Mouse (Mus musculus): Measurements from ENCODE around the gene Blmh. TPM values are rescaled to one million over a fixed set of nuclear protein-coding genes. Genes with fewer than 3 reads are reported as not detected.

The Blmh gene
- polyA plus RNA-seq (2012; ENCODE audit: insufficient read depth, insufficient read length, low replicate concordance, missing spikeins) = 159 TPM in 1 of 2 replicates, not detected in the other

GRCm38 (mm10) chr11:76924759-76925236 is at the start of gene Blmh:
TSS of gene Blmh (plus strand) at chr11:76924809.
- H3K27ac ChIP-seq (ENCODE audit: insufficient read depth, low read depth, low read length) = no peak within 1 kb of the TSS
- H3K4me1 ChIP-seq (ENCODE audit: control insufficient read depth, insufficient read depth, low read length) = no peaks in the 10 kb centered on the region
- no peak for TF ChIP-seq POLR2A (IDR thresholded peaks at IDR 0.05; ENCODE audit: insufficient read depth, low read depth, low read length)
- no peak for TF ChIP-seq CTCF (IDR thresholded peaks at IDR 0.05; ENCODE audit: insufficient read depth, low read depth, low read length)
- WGBS = 33% methylated on average over 6 of the region's 6 CpGs
- no peak within 1 kb of the TSS for H3K4me3 ChIP-seq (ENCODE audit: insufficient read depth, low read depth, low read length)

- WGBS = 86% methylated on average over 5 of the region's 5 CpGs
- H3K4me1 ChIP-seq (ENCODE audit: control insufficient read depth, insufficient read depth, low read length) = no peaks in the 10 kb centered on the region
- TF ChIP-seq POLR2A (IDR thresholded peaks at IDR 0.05; ENCODE audit: insufficient read depth, low read depth, low read length) (no peak), CTCF (IDR thresholded peaks at IDR 0.05; ENCODE audit: insufficient read depth, low read depth, low read length) (no peak)
- H3K4me3 ChIP-seq (ENCODE audit: insufficient read depth, low read depth, low read length) = no peak overlapping the region
- H3K27ac ChIP-seq (ENCODE audit: insufficient read depth, low read depth, low read length) = no peak overlapping the region
Observed at GRCm38 (mm10) chr11:76879816-76880215, 44.8 kb upstream of the Blmh start.

DNA sequence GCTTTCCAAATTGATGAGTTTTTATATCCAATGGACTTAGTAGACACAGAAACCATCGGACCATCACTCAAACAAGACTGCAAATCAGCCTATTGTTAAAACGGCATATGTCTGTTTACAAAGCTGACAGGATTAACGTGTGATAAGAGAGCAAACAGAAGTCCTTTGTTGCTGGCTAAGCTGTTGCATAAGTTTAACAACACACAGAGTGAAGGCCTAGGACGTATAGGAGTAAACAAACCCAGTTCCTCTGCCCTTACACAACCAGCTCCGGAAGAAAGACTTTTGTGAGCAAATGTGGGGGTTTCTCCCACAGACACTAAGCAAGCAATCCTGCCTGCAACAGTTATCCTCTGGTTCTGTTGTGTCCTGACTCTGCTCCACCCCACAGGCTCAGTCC is 40.2 kb upstream of the Blmh start:
- Histone ChIP-seq H3K27ac (ENCODE audit: insufficient read depth, low read depth, low read length) (no peak overlapping the region), H3K4me1 (ENCODE audit: control insufficient read depth, insufficient read depth, low read length) (peaks cover 2% of the 10 kb centered on the region; the same call in 1 of the 2 replicates), H3K4me3 (ENCODE audit: insufficient read depth, low read depth, low read length) (no peak overlapping the region)
- WGBS = 65% methylated on average over 5 of the region's 5 CpGs
- TF ChIP-seq CTCF (IDR thresholded peaks at IDR 0.05; ENCODE audit: insufficient read depth, low read depth, low read length) (no peak), POLR2A (IDR thresholded peaks at IDR 0.05; ENCODE audit: insufficient read depth, low read depth, low read length) (no peak)

GRCm38 (mm10) chr11:76889339-76890164 is 35.1 kb upstream of the Blmh start:
- TF ChIP-seq POLR2A (IDR thresholded peaks at IDR 0.05; ENCODE audit: insufficient read depth, low read depth, low read length) (no peak), CTCF (IDR thresholded peaks at IDR 0.05; ENCODE audit: insufficient read depth, low read depth, low read length) (no peak)
- H3K27ac ChIP-seq (ENCODE audit: insufficient read depth, low read depth, low read length) = peak overlapping the region; percentile 36; the same call in 1 of the 2 replicates
- H3K4me1 ChIP-seq (ENCODE audit: control insufficient read depth, insufficient read depth, low read length) = peaks cover 5% of the 10 kb centered on the region
- WGBS = 39% methylated on average over 10 of the region's 10 CpGs
- H3K4me3 ChIP-seq (ENCODE audit: insufficient read depth, low read depth, low read length) = no peak overlapping the region

GRCm38 (mm10) chr11:76891171-76891570 is 33.4 kb upstream of the Blmh start:
- no peak for TF ChIP-seq CTCF (IDR thresholded peaks at IDR 0.05; ENCODE audit: insufficient read depth, low read depth, low read length)
- no peak for TF ChIP-seq POLR2A (IDR thresholded peaks at IDR 0.05; ENCODE audit: insufficient read depth, low read depth, low read length)
- Histone ChIP-seq H3K4me1 (ENCODE audit: control insufficient read depth, insufficient read depth, low read length) (peaks cover 5% of the 10 kb centered on the region), H3K27ac (ENCODE audit: insufficient read depth, low read depth, low read length) (no peak overlapping the region), H3K4me3 (ENCODE audit: insufficient read depth, low read depth, low read length) (no peak overlapping the region)
- WGBS = 94% methylated on average over 7 of the region's 7 CpGs

GRCm38 (mm10) chr11:76891738-76892349 is 32.8 kb upstream of the Blmh start:
- peaks cover 5% of the 10 kb centered on the region for H3K4me1 ChIP-seq (ENCODE audit: control insufficient read depth, insufficient read depth, low read length)
- 87% methylated on average over 4 of the region's 4 CpGs for WGBS
- H3K4me3 ChIP-seq (ENCODE audit: insufficient read depth, low read depth, low read length) = no peak overlapping the region
- TF ChIP-seq POLR2A (IDR thresholded peaks at IDR 0.05; ENCODE audit: insufficient read depth, low read depth, low read length) (no peak), CTCF (IDR thresholded peaks at IDR 0.05; ENCODE audit: insufficient read depth, low read depth, low read length) (no peak)
- H3K27ac ChIP-seq (ENCODE audit: insufficient read depth, low read depth, low read length) = no peak overlapping the region

DNA sequence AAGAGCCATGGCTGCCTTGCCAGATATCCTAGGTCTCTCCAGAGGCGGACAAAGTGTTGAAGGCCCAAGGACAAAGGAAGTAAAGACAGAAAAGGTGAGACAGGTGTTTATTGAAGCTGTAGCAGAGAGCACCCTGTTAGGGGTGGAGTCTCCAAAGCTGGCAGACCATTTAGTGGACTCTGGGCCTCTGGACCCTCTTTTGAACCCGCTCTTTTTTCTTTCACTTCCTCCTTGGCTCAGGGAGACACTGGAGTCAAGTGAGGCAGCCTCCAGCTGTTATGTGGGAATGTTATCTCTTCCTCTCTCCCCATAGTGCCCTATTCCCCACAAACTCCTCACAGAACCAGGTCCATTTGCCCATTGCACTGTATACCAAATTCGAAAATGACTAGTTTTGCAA is 31.6 kb upstream of the Blmh start:
- 96% methylated on average over 3 of the region's 3 CpGs for WGBS
- Histone ChIP-seq H3K4me3 (ENCODE audit: insufficient read depth, low read depth, low read length) (no peak overlapping the region), H3K27ac (ENCODE audit: insufficient read depth, low read depth, low read length) (no peak overlapping the region), H3K4me1 (ENCODE audit: control insufficient read depth, insufficient read depth, low read length) (peaks cover 6% of the 10 kb centered on the region)
- TF ChIP-seq CTCF (IDR thresholded peaks at IDR 0.05; ENCODE audit: insufficient read depth, low read depth, low read length) (no peak), POLR2A (IDR thresholded peaks at IDR 0.05; ENCODE audit: insufficient read depth, low read depth, low read length) (no peak)

DNA sequence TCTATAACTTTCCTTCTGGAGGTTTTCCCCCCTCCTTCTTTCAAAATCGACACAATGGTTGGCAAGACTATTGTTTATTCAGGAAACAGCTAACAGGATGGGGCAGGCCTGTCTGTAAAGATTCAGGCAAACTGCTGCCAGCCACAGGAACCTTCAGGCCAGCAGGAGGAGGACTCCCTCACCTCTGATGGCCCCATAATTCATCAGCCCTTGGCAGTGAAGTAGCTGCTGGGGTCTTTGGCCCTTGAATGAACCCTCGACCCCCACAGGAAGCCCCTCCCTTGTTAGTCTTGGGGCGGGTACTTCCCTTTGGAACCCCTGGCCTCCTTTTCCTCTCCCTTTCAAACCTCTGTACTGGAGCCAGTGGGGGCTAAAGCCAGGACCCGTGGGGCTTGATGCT is 31.0 kb upstream of the Blmh start:
- 37% methylated on average over 4 of the region's 4 CpGs for WGBS
- TF ChIP-seq POLR2A (IDR thresholded peaks at IDR 0.05; ENCODE audit: insufficient read depth, low read depth, low read length) (no peak), CTCF (IDR thresholded peaks at IDR 0.05; ENCODE audit: insufficient read depth, low read depth, low read length) (no peak)
- no peak overlapping the region for H3K27ac ChIP-seq (ENCODE audit: insufficient read depth, low read depth, low read length)
- H3K4me1 ChIP-seq (ENCODE audit: control insufficient read depth, insufficient read depth, low read length) = peaks cover 8% of the 10 kb centered on the region
- no peak overlapping the region for H3K4me3 ChIP-seq (ENCODE audit: insufficient read depth, low read depth, low read length)

DNA sequence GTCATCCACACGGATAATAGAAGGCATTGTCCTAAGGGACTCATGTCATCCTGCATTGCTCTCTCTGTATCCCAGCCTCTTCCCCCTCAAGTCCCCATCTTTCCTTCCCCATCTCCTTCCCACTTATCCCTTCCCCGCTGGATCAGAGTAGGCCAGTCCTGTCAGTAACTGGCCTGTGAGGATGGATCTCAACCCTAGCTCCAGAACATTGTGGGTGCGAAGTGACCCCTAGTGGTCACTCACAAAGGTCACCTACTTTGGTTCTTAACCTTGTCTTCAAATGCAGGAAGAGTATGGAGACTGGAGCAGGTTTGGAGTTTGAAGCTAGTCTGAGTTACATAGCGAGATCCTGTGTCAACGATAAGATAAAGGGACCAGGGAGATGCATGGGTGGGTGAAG is 30.4 kb upstream of the Blmh start:
- Histone ChIP-seq H3K4me1 (ENCODE audit: control insufficient read depth, insufficient read depth, low read length) (peaks cover 7% of the 10 kb centered on the region), H3K27ac (ENCODE audit: insufficient read depth, low read depth, low read length) (no peak overlapping the region), H3K4me3 (ENCODE audit: insufficient read depth, low read depth, low read length) (no peak overlapping the region)
- TF ChIP-seq CTCF (IDR thresholded peaks at IDR 0.05; ENCODE audit: insufficient read depth, low read depth, low read length) (no peak), POLR2A (IDR thresholded peaks at IDR 0.05; ENCODE audit: insufficient read depth, low read depth, low read length) (no peak)
- WGBS = 45% methylated on average over 5 of the region's 5 CpGs
